Mouse (Mus musculus): Measurements from ENCODE around the gene Pgpep1.

Gene Pgpep1

GRCm38 (mm10) chr8:70608749-70609367, 51.3 kb downstream of the Pgpep1 start, which contains the start of gene Ssbp4:
Ssbp4 (minus strand) TSS chr8:70608872.
- no peak for DNase-seq (ENCODE audit: low spot score in 2 of 2)

DNA sequence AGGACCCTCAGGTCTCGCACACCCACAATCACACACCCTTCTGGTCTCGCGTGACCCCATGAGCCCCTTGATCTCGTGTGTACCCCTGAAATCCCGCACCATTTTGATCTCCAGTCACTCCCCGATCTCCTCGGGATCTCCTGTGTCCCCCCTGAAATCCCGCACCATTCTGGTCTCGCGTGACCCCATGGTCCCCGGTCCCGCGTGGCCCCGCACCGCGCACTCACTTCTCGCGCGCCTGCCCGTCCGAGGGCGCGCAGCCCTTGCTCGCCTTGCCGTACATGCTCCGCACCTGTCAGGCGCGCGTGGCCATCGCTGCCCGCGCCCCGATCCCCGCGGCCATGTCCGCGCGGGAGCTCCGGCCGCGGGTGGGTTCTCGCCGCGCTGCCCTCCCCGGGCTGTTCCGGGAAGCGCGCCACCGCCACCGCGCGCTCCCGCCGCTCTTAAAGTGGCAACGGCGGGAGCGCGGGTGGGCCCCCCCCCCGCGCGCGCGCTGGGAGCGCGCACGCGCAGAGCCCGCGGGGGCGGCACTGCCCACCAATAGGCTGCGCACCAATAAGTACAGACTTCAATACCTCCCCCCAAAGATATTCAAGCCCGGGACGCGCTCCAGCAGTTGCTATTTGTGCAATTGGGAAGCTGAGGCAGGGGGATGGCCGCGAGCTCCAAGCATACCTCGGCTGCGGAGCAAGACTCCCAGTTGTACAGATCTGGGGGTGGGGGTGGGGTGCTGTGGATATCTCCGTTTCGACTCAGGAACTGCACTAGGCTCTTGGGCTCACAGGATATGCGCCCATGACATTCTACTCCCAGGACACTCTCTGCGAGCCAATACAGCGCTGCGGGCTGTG, 52.1 kb downstream of the Pgpep1 start:
- peak; percentile 64 to 65 for DNase-seq (ENCODE audit: low spot score in 2 of 2)

- DNase-seq (ENCODE audit: low spot score in 2 of 2) = no peak
Measured at GRCm38 (mm10) chr8:70607603-70607897, 52.6 kb downstream of the Pgpep1 start.

GRCm38 (mm10) chr8:70606780-70607602, 53.2 kb downstream of the Pgpep1 start:
- no peak for DNase-seq (ENCODE audit: low spot score in 2 of 2)

GRCm38 (mm10) chr8:70605871-70606779, 54.1 kb downstream of the Pgpep1 start:
- DNase-seq (ENCODE audit: low spot score in 2 of 2) = no peak

GRCm38 (mm10) chr8:70604558-70604957, 55.6 kb downstream of the Pgpep1 start:
- no peak for DNase-seq (ENCODE audit: low spot score in 2 of 2)

- no peak for DNase-seq (ENCODE audit: low spot score in 2 of 2)
Measured at GRCm38 (mm10) chr8:70602139-70602811, 57.9 kb downstream of the Pgpep1 start.

GRCm38 (mm10) chr8:70601271-70601649, 58.9 kb downstream of the Pgpep1 start:
- DNase-seq (ENCODE audit: low spot score in 2 of 2) = peak in 1 of 2 experiments; percentile 66

DNA sequence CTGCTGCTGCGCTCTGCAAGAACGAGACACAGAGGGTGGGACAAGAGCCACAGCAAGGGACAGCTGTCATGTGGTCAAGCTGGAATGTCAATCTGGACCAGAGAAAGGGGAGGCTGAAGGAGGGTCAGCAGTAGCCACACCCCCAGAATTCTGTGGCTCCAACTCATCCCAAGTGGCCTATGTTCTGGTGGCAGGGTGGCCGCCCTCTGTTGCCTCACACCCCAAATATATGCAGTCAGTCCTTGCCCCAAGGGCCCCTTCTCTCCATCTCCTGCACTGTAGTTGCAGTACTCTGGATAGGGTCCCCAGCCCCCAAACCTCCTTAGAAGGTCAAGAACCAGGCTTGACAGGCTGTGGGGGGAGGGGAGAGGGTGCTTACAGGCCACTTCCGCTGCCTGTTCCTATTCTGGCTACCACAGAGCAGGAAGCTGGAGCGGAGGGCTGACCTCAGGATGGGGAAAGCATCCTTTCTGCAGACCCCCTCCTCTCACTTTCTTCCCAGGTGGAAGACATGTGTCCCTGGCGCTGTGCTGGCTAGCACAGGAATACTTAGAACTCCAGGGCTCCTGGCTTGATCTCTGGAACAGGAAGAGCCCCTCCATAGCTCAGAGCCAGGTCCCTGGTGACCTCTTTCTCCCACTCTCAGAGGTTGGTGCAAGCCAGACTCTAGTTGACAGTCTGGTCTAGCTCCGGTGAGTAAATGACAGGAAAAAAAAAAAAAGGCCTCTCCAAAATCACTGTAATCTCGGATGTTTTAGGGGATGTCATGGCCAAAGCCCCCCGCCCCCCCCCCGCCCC, 59.5 kb downstream of the Pgpep1 start:
- DNase-seq (ENCODE audit: low spot score in 2 of 2) = no peak

DNA sequence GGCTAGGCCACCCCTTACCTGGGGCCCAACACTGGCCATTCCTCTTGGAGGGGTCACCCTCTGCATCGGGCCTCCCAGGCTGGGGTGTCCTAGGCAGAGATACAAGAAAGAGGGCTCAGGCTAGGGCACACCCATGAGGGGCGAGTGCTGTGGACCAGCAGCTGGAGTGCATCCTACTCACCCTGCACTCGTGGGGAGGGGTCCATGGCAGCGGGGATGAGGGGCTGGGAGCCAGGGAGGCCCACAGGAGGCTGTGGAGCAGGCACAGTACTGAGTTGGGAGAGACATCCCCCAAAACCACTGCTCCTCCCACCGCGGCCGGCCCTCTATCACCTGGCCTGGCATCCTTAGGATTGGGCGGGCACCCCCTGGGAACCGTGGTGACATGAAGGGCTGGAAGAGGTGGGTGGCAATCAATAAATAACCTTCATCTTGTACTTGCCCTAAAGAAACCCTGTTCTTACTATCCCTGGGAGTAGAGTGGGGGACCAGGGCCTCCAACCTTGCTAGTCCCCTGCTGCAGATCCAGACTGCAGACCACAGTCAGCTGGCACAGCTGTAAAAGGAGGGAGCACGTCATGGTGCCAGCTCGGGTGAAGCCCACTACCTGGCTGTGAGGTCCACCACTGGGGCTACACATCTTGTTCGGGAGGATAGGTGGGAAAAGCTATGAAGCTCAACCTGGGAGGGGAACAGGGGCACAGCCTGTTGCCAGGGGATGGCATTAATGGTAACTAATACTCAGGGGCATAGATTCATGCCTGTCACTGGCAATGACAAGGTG, 60.5 kb downstream of the Pgpep1 start:
- no peak for DNase-seq (ENCODE audit: low spot score in 2 of 2)

GRCm38 (mm10) chr8:70598722-70599121, 61.5 kb downstream of the Pgpep1 start:
- DNase-seq (ENCODE audit: low spot score in 2 of 2) = no peak

- DNase-seq (ENCODE audit: low spot score in 2 of 2) = peak in 1 of 2 experiments; percentile 71
Measured at GRCm38 (mm10) chr8:70598283-70598682, 61.9 kb downstream of the Pgpep1 start.

GRCm38 (mm10) chr8:70597417-70598272, 62.5 kb downstream of the Pgpep1 start:
- DNase-seq (ENCODE audit: low spot score in 2 of 2) = no peak

- no peak for DNase-seq (ENCODE audit: low spot score in 2 of 2)
Measured at GRCm38 (mm10) chr8:70596775-70597416, 63.3 kb downstream of the Pgpep1 start.
